Mouse (Mus musculus) embryonic facial prominence, embryonic 10.5 days (tissue): Measurements from ENCODE around the gene Zfp74. TPM values are rescaled to one million over a fixed set of nuclear protein-coding genes. Genes with fewer than 3 reads are reported as not detected.

ENCODE experiments used
- DNase-seq: peaks from one replicate; pipeline ENCODE4 v3.0.0-alpha.2; 2017; ENCODE audit warnings: low spot score
- H3K27ac ChIP-seq: fragments of 300-500 bp; sonication (generic); replicated peaks from 2 replicates; pipeline ENCODE4 v1.5.1; 2016; ENCODE audit warnings: mild to moderate bottlenecking
- H3K27me3 ChIP-seq: fragments of 300-500 bp; sonication (generic); replicated peaks from 2 replicates; pipeline ENCODE4 v1.6.1; 2016; ENCODE audit warnings: low read depth, mild to moderate bottlenecking; ENCODE audit not compliant: poor library complexity, severe bottlenecking
- H3K36me3 ChIP-seq: fragments of 300-500 bp; sonication (generic); replicated peaks from 2 replicates; pipeline ENCODE4 v1.6.1; 2016; ENCODE audit warnings: mild to moderate bottlenecking, moderate library complexity
- H3K4me1 ChIP-seq: fragments of 300-500 bp; sonication (generic); 2 replicates; pipeline ENCODE4 v1.6.1; 2016
- H3K4me3 ChIP-seq: fragments of 300-500 bp; sonication (generic); 2 replicates; pipeline ENCODE4 v1.5.1; 2016; ENCODE audit warnings: mild to moderate bottlenecking, moderate library complexity
- H3K9me3 ChIP-seq: fragments of 300-500 bp; sonication (generic); 2 replicates; pipeline ENCODE4 v1.6.1; 2016; ENCODE audit warnings: mild to moderate bottlenecking
- WGBS: fragments of 180-500 bp; shearing (Covaris S2); methylation state at CpG from one replicate; pipeline ENCODE4 v1.1.7; 2016; 5-methylcytosine and 5-hydroxymethylcytosine counted together
- polyA plus RNA-seq: library from polyadenylated mRNA; unstranded; fragments of >200 nt; fragmentation: Nextera tagmentation; extraction: Ambion mirVana; gene quantifications from 2 replicates; pipeline ENCODE4 v1.2.1, GENCODE M21; 2016

Gene Zfp74
- polyA plus RNA-seq, 1 experiment from 2014 or later = 14.7 TPM

- Histone ChIP-seq H3K27me3 (no peaks in the 10 kb centered on the region), H3K9me3 (no peaks in the 10 kb centered on the region), H3K27ac (no peak overlapping the region), H3K36me3 (peaks cover 79% of the 10 kb centered on the region), H3K4me3 (no peak overlapping the region), H3K4me1 (no peaks in the 10 kb centered on the region)
- 94% methylated on average over 11 of the region's 11 CpGs for WGBS
- DNase-seq = no peak
Measured at GRCm38 (mm10) chr7:29941027-29941426, 12.9 kb downstream of the Zfp74 start.

- no peak overlapping the region for H3K27ac ChIP-seq
- DNase-seq = no peak
- no peak overlapping the region for H3K4me3 ChIP-seq
- H3K36me3 ChIP-seq = peaks cover 88% of the 10 kb centered on the region
- no peaks in the 10 kb centered on the region for H3K9me3 ChIP-seq
- 87% methylated on average over 6 of the region's 6 CpGs for WGBS
- no peaks in the 10 kb centered on the region for H3K27me3 ChIP-seq
- no peaks in the 10 kb centered on the region for H3K4me1 ChIP-seq
Measured at GRCm38 (mm10) chr7:29938856-29939255, 15.0 kb downstream of the Zfp74 start.

- DNase-seq = no peak
- Histone ChIP-seq H3K4me1 (peaks cover 5% of the 10 kb centered on the region), H3K36me3 (0 out of 2 replicates have a peak, but pooled peaks cover under 1% of the 10 kb centered on the region), H3K9me3 (peaks cover 4% of the 10 kb centered on the region; the same call in 1 of the 2 replicates), H3K27me3 (no peaks in the 10 kb centered on the region), H3K4me3 (no peak overlapping the region), H3K27ac (no peak overlapping the region)
- WGBS = 47% methylated on average over 2 of the region's 2 CpGs
Measured at GRCm38 (mm10) chr7:29922780-29923179, 31.1 kb downstream of the Zfp74 start.

GRCm38 (mm10) chr7:29921439-29922093 is 32.3 kb downstream of the Zfp74 start:
- H3K4me1 ChIP-seq = peaks cover 8% of the 10 kb centered on the region
- H3K27ac ChIP-seq = no peak overlapping the region
- H3K4me3 ChIP-seq = no peak overlapping the region
- no peak for DNase-seq
- peaks cover 4% of the 10 kb centered on the region; the same call in 1 of the 2 replicates for H3K9me3 ChIP-seq
- H3K27me3 ChIP-seq = no peaks in the 10 kb centered on the region
- H3K36me3 ChIP-seq = peaks cover 12% of the 10 kb centered on the region
- 84% methylated on average over 6 of the region's 6 CpGs for WGBS

GRCm38 (mm10) chr7:29918062-29918453 is 35.8 kb downstream of the Zfp74 start:
- no peaks in the 10 kb centered on the region for H3K27me3 ChIP-seq
- no peak overlapping the region for H3K27ac ChIP-seq
- peaks cover 8% of the 10 kb centered on the region for H3K4me1 ChIP-seq
- H3K9me3 ChIP-seq = peaks cover 13% of the 10 kb centered on the region; the same call in 1 of the 2 replicates
- WGBS = 91% methylated on average over 4 of the region's 4 CpGs
- H3K4me3 ChIP-seq = no peak overlapping the region
- DNase-seq = no peak
- H3K36me3 ChIP-seq = peaks cover 47% of the 10 kb centered on the region

GRCm38 (mm10) chr7:29917371-29918061 is 36.4 kb downstream of the Zfp74 start:
- peaks cover 5% of the 10 kb centered on the region for H3K4me1 ChIP-seq
- H3K36me3 ChIP-seq = peaks cover 51% of the 10 kb centered on the region
- no peak for DNase-seq
- WGBS = 51% methylated on average over 6 of the region's 6 CpGs
- no peak overlapping the region for H3K4me3 ChIP-seq
- no peaks in the 10 kb centered on the region for H3K27me3 ChIP-seq
- H3K9me3 ChIP-seq = peaks cover 13% of the 10 kb centered on the region; the same call in 1 of the 2 replicates
- H3K27ac ChIP-seq = no peak overlapping the region

- no peak for DNase-seq
- 94% methylated on average over 13 of the region's 13 CpGs for WGBS
- no peak overlapping the region for H3K27ac ChIP-seq
- peaks cover 69% of the 10 kb centered on the region for H3K36me3 ChIP-seq
- H3K9me3 ChIP-seq = peaks cover 13% of the 10 kb centered on the region; the same call in 1 of the 2 replicates
- H3K27me3 ChIP-seq = no peaks in the 10 kb centered on the region
- H3K4me3 ChIP-seq = no peak overlapping the region
- peaks cover 16% of the 10 kb centered on the region for H3K4me1 ChIP-seq
Measured at GRCm38 (mm10) chr7:29912172-29912571, 41.7 kb downstream of the Zfp74 start.

GRCm38 (mm10) chr7:29910252-29910651 is 43.6 kb downstream of the Zfp74 start:
- 63% methylated on average over 2 of the region's 2 CpGs for WGBS
- no peak for DNase-seq
- no peak overlapping the region for H3K27ac ChIP-seq

GRCm38 (mm10) chr7:29908130-29908950 is 45.5 kb downstream of the Zfp74 start, which contains the start of gene Zfp383:
Gene Zfp383 (plus strand): TSS chr7:29908223.
- H3K4me1 ChIP-seq = peaks cover 21% of the 10 kb centered on the region
- peak; percentile 90 for DNase-seq
- peak within 1 kb of the TSS; percentile 92 for H3K27ac ChIP-seq
- H3K9me3 ChIP-seq = no peaks in the 10 kb centered on the region
- H3K36me3 ChIP-seq = peaks cover 37% of the 10 kb centered on the region
- H3K27me3 ChIP-seq = no peaks in the 10 kb centered on the region
- WGBS = 1% methylated on average over 33 of the region's 33 CpGs
- H3K4me3 ChIP-seq = peak within 1 kb of the TSS; percentile 76

More at GRCm38 (mm10) chr7:29910252-29910651, 43.6 kb downstream of the Zfp74 start:
- H3K4me1 ChIP-seq = peaks cover 21% of the 10 kb centered on the region
- H3K4me3 ChIP-seq = no peak overlapping the region; the same call in 1 of the 2 replicates
- H3K36me3 ChIP-seq = peaks cover 50% of the 10 kb centered on the region
- peaks cover 6% of the 10 kb centered on the region; the same call in 1 of the 2 replicates for H3K9me3 ChIP-seq
- H3K27me3 ChIP-seq = no peaks in the 10 kb centered on the region

GRCm38 (mm10) chr7:29907206-29907605 is 46.7 kb downstream of the Zfp74 start:
- peak overlapping the region; percentile 92 for H3K27ac ChIP-seq
- H3K27me3 ChIP-seq = no peaks in the 10 kb centered on the region
- peak overlapping the region; percentile 68; the same call in 1 of the 2 replicates for H3K4me3 ChIP-seq
- DNase-seq = no peak
- H3K9me3 ChIP-seq = no peaks in the 10 kb centered on the region
- peaks cover 21% of the 10 kb centered on the region for H3K4me1 ChIP-seq
- H3K36me3 ChIP-seq = peaks cover 37% of the 10 kb centered on the region
- 88% methylated on average over 5 of the region's 5 CpGs for WGBS

GRCm38 (mm10) chr7:29906682-29907058 is 47.2 kb downstream of the Zfp74 start:
- 28% methylated on average over 8 of the region's 8 CpGs for WGBS
- Histone ChIP-seq H3K4me3 (peak overlapping the region; percentile 68), H3K36me3 (peaks cover 36% of the 10 kb centered on the region), H3K4me1 (peaks cover 21% of the 10 kb centered on the region), H3K9me3 (no peaks in the 10 kb centered on the region), H3K27ac (peak overlapping the region; percentile 92), H3K27me3 (no peaks in the 10 kb centered on the region)
- no peak for DNase-seq

- H3K27me3 ChIP-seq = no peaks in the 10 kb centered on the region
- no peaks in the 10 kb centered on the region for H3K9me3 ChIP-seq
- peaks cover 21% of the 10 kb centered on the region for H3K4me1 ChIP-seq
- peak; percentile 92 for DNase-seq
- WGBS = under 1% methylated on average over 22 of the region's 22 CpGs
- H3K4me3 ChIP-seq = peak within 1 kb of the TSS; percentile 68
- H3K36me3 ChIP-seq = peaks cover 35% of the 10 kb centered on the region
- peak within 1 kb of the TSS; percentile 92 for H3K27ac ChIP-seq
Measured at GRCm38 (mm10) chr7:29905966-29906681, 47.8 kb downstream of the Zfp74 start, which contains the start of gene Zfp27. Gene Zfp27 (minus strand): TSS chr7:29906572.
